Mouse (Mus musculus): ENCODE measurements around the gene Ubxn10.

DNA sequence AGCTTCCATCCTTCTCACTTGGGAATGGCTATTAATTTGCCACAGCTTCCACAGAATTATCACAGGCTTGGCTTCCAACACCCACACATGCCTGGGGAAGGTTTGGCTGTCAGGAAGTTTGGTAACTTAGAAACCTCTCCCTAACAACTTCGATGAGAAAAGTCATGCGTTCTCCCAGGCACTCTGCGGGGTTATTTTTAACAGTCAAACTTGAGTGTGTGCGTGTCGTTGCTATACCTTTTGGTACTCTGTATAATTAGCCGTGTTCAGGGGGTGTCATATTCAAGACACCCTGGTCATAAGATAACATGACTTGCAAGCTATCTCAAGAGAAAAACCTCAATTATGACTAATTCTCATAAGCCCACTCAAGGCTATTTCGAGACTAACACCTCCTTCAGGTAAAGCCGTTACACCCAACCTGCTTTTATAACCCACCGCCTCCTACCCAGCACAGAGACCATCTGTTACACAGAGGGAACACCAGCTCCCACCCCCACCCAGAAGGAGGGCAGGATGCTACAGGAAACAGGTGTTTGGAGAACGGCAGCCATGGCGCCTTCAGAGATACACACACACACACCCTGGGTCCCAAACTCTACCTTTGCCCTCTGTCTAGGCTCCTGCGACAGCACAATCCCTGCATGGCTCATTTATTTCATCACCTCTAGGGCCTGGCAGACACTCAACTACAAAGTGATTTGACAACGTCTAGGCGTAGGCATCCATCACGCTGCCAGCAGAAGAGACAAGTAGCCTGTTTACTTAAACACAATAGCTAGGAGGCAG lies 13.3 kb downstream of the Ubxn10 start:
- TF ChIP-seq CTCF (IDR thresholded peaks at IDR 0.05; ENCODE audit: low read depth, low read length), result no peak
- no peak for TF ChIP-seq EP300 (IDR thresholded peaks at IDR 0.05; ENCODE audit: insufficient read depth, low read depth, low read length)
- TF ChIP-seq POLR2A (IDR thresholded peaks at IDR 0.05; ENCODE audit: insufficient read depth, low read length), result no peak

Data from ES-Bruce4 (cell line).